Mouse (Mus musculus): ENCODE measurements around the gene Snhg11. TPM values are rescaled to one million over a fixed set of nuclear protein-coding genes. Genes with fewer than 3 reads are reported as not detected.

Snhg11 gene
- polyA plus RNA-seq (2015; fragmentation: Nextera tagmentation; extraction: Ambion mirVana) = 0.60 and 0.95 TPM in 2 replicates

- Histone ChIP-seq H3K9me3 (no peaks in the 10 kb centered on the region), H3K4me3 (peak within 1 kb of the TSS; percentile 43), H3K27ac (replicated peaks) (no peak within 1 kb of the TSS), H3K4me1 (peaks cover 9% of the 10 kb centered on the region), H3K27me3 (replicated peaks) (peaks cover 63% of the 10 kb centered on the region), H3K36me3 (no peaks in the 10 kb centered on the region), H3K4me2 (peak within 1 kb of the TSS; percentile 66), H3K9ac (peak within 1 kb of the TSS; percentile 50; the same call in 1 of the 2 replicates)
- ATAC-seq (ENCODE audit: extremely low read depth, insufficient number of reproducible peaks, low FRiP score, low TSS enrichment) = no peak
- WGBS = 2% methylated on average over 36 of the region's 36 CpGs
Measured at GRCm38 (mm10) chr2:158375443-158376122, at the start of gene Snhg11. TSS of gene Snhg11 (plus strand) at chr2:158375638.

DNA sequence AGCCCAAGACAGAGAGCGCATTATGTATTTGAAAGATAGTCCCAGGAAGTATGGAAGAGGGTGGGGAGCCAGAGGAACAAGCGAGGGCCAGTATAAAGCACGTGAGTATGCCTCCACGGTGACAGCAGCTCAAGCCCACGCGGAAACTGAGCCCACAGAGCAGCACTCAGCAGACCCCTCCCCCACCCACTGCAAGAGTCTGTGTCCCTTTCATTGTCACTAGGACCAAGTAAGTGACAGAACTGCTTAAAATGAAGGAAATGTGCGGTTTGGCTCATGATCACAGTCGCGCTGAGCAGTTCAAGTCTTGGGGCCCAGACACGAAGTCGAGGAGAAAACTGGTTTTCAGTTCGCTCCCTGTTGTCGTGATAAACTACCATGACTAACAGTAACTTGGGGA, 41.1 kb upstream of the Snhg11 start:
- no peak overlapping the region for H3K27ac ChIP-seq (replicated peaks)
- H3K36me3 ChIP-seq = no peaks in the 10 kb centered on the region
- 0 out of 2 replicates have a peak, but pooled peaks cover 8% of the 10 kb centered on the region for H3K27me3 ChIP-seq (replicated peaks)
- no peak overlapping the region for H3K4me3 ChIP-seq
- no peaks in the 10 kb centered on the region for H3K9me3 ChIP-seq
- H3K4me2 ChIP-seq = no peak overlapping the region
- H3K4me1 ChIP-seq = no peaks in the 10 kb centered on the region
- WGBS = 85% methylated on average over 13 of the region's 13 CpGs
- H3K9ac ChIP-seq = no peak overlapping the region
- ATAC-seq (ENCODE audit: extremely low read depth, insufficient number of reproducible peaks, low FRiP score, low TSS enrichment) = no peak

DNA sequence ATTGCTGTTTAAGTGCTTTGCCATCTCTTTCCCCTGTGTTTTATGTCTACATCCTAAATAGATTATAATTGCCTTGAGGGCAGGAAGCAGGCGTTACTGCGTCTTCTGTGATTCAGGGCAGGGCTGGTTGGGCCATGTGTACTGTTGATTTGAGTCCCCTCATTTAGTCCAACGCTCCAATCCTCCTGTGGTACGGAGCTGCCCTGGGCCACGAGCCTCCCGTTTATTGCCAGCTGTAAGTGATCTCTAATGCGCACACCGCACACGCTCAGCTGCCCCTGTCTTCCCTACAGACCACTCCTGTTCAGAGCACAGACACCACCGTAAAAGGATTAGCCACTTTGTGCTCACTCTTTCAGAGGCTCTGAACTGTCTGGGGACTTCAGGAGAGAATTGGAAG, 37.7 kb upstream of the Snhg11 start:
- no peak for ATAC-seq (ENCODE audit: extremely low read depth, insufficient number of reproducible peaks, low FRiP score, low TSS enrichment)
- no peaks in the 10 kb centered on the region for H3K9me3 ChIP-seq
- H3K36me3 ChIP-seq = no peaks in the 10 kb centered on the region
- H3K27me3 ChIP-seq (replicated peaks) = peaks cover 23% of the 10 kb centered on the region; the same call in 1 of the 2 replicates
- no peak overlapping the region for H3K4me3 ChIP-seq
- no peak overlapping the region for H3K4me2 ChIP-seq
- WGBS = 78% methylated on average over 10 of the region's 10 CpGs
- H3K4me1 ChIP-seq = no peaks in the 10 kb centered on the region
- no peak overlapping the region for H3K27ac ChIP-seq (replicated peaks)
- no peak overlapping the region for H3K9ac ChIP-seq

DNA sequence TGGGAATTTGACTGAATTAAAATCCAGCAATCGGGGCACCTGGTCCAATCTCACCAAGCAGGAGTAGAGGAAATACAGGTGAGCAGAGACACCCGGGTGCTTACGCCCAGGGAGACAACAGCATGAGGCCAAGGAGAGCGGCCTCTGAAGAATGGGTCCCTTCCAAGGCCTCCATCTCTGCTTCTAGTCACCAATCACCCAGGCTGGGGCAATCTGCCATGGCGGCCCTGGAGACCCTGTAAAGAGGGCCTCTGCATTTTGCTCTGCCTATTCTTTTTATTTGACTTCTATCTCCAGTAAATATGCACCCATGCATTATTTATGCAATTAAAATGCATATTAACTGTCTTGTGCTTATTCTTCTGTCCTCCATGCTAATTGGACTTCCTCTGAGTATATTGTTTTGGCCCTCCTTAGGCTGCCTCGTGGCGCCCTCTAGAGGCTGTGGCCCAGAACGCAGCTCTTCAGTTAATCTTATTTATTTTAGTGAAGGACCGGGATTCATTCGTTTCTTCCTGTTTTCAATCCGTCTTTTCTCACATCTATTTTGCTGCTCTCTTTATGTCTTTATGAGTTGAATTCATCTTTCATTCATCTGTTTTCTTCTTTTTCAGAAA, 35.4 kb upstream of the Snhg11 start:
- no peak for ATAC-seq (ENCODE audit: extremely low read depth, insufficient number of reproducible peaks, low FRiP score, low TSS enrichment)
- Histone ChIP-seq H3K4me1 (no peaks in the 10 kb centered on the region), H3K4me3 (no peak overlapping the region), H3K4me2 (no peak overlapping the region), H3K27me3 (replicated peaks) (peaks cover 24% of the 10 kb centered on the region; the same call in 1 of the 2 replicates), H3K9ac (no peak overlapping the region), H3K9me3 (no peaks in the 10 kb centered on the region), H3K36me3 (no peaks in the 10 kb centered on the region), H3K27ac (replicated peaks) (no peak overlapping the region)
- WGBS = 33% methylated on average over 11 of the region's 11 CpGs

DNA sequence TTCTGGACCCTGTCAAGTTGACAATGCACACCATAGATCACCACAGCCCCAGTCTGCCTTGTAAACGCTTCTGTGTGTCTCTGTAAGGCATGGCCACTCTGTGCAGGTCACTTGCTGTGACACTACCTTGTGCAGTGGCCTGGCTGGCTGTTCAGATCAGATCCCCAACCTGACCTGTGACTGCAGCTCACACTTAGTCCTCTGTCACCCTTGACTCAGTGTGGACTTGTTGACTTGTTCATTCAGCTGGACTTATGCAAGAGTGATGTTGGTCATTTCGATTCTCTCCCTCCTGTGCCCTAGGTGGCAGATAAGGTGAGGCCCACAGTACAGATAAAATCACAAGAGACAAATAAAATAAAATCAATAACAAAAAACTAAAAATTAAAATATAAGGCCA, 34.1 kb upstream of the Snhg11 start:
- no peak overlapping the region for H3K9ac ChIP-seq
- H3K27ac ChIP-seq (replicated peaks) = no peak overlapping the region
- ATAC-seq (ENCODE audit: extremely low read depth, insufficient number of reproducible peaks, low FRiP score, low TSS enrichment) = no peak
- no peak overlapping the region for H3K4me3 ChIP-seq
- no peaks in the 10 kb centered on the region for H3K4me1 ChIP-seq
- no peak overlapping the region for H3K4me2 ChIP-seq
- no peaks in the 10 kb centered on the region for H3K36me3 ChIP-seq
- WGBS = 54% methylated on average over 2 of the region's 2 CpGs
- peaks cover 24% of the 10 kb centered on the region; the same call in 1 of the 2 replicates for H3K27me3 ChIP-seq (replicated peaks)
- no peaks in the 10 kb centered on the region for H3K9me3 ChIP-seq

DNA sequence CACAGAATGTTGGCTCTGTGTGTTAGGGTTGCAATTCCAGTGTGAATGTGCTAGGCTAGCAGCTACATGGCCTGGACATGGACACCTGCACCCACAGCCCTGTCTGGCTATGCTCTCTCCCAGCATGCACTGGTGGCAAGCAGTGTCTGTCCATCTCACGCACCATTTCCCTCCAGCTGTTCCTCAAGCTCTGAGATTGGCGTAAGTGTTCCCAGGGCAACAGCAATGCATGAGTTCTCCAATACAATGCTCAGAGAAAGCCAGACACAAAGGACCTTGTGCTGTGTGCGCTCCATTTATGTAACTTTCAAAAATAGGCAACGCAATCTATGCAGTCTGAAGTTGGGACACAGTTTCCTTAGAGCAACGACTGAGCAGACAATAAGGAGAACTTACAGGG, 31.9 kb upstream of the Snhg11 start:
- Histone ChIP-seq H3K4me2 (no peak overlapping the region), H3K9ac (no peak overlapping the region), H3K4me3 (no peak overlapping the region), H3K27me3 (replicated peaks) (peaks cover 15% of the 10 kb centered on the region; the same call in 1 of the 2 replicates), H3K27ac (replicated peaks) (no peak overlapping the region), H3K9me3 (no peaks in the 10 kb centered on the region), H3K4me1 (0 out of 2 replicates have a peak, but pooled peaks cover 3% of the 10 kb centered on the region), H3K36me3 (no peaks in the 10 kb centered on the region)
- 71% methylated on average over 5 of the region's 5 CpGs for WGBS
- no peak for ATAC-seq (ENCODE audit: extremely low read depth, insufficient number of reproducible peaks, low FRiP score, low TSS enrichment)

DNA sequence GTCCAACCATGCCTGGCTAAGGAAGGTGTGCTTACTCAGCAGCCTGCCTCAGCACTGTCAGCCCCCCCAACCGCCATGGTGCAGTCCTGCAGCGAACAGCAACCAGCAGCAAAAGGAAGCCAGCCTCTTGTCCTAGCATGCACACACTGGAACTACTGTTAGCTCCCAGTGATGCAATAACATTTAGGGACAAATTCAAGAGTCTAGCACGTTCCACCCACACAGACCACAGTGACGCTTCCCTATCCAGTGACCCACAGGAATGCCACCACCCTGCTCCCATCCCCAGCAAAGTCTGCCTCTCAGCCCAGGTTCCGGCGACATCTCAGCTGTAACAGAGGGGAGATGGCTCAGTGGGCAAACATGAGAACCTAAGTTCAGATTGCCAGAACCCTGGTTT, 29.0 kb upstream of the Snhg11 start:
- WGBS = 56% methylated on average over 6 of the region's 6 CpGs
- peaks cover 10% of the 10 kb centered on the region; the same call in 1 of the 2 replicates for H3K27me3 ChIP-seq (replicated peaks)
- 0 out of 2 replicates have a peak, but pooled peaks cover 3% of the 10 kb centered on the region for H3K4me1 ChIP-seq
- no peak overlapping the region for H3K9ac ChIP-seq
- no peaks in the 10 kb centered on the region for H3K9me3 ChIP-seq
- ATAC-seq (ENCODE audit: extremely low read depth, insufficient number of reproducible peaks, low FRiP score, low TSS enrichment) = no peak
- no peaks in the 10 kb centered on the region for H3K36me3 ChIP-seq
- H3K4me2 ChIP-seq = no peak overlapping the region
- H3K27ac ChIP-seq (replicated peaks) = no peak overlapping the region
- no peak overlapping the region for H3K4me3 ChIP-seq

DNA sequence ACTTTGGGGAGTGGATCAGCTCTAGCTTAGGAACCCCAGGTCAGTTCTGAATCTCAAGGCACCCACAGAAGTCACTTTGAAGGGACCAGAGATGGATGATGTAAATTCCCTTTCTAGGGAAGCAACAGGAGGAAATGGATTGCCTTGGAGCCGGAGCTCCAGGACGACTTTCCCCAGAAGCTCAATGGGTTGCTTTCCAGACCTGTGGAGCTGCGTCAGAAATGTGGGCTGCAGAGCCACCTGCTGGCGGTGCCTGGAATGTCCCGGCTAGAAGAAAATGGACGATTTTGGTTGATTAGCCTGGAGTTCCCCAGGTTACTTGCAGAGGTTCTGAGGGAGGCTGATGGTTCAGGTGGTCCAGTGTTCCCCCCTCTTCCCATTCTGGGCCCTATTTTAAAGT, 27.6 kb upstream of the Snhg11 start:
- peaks cover 13% of the 10 kb centered on the region for H3K36me3 ChIP-seq
- WGBS = 2% methylated on average over 6 of the region's 6 CpGs
- H3K27me3 ChIP-seq (replicated peaks) = no peaks in the 10 kb centered on the region; the same call in 1 of the 2 replicates
- no peak overlapping the region for H3K27ac ChIP-seq (replicated peaks)
- no peak overlapping the region for H3K9ac ChIP-seq
- no peak for ATAC-seq (ENCODE audit: extremely low read depth, insufficient number of reproducible peaks, low FRiP score, low TSS enrichment)
- H3K4me1 ChIP-seq = 0 out of 2 replicates have a peak, but pooled peaks cover 3% of the 10 kb centered on the region
- H3K4me2 ChIP-seq = no peak overlapping the region
- H3K4me3 ChIP-seq = no peak overlapping the region
- no peaks in the 10 kb centered on the region for H3K9me3 ChIP-seq

- Histone ChIP-seq H3K9me3 (no peaks in the 10 kb centered on the region), H3K4me1 (0 out of 2 replicates have a peak, but pooled peaks cover 1% of the 10 kb centered on the region), H3K4me3 (no peak overlapping the region), H3K4me2 (no peak overlapping the region), H3K9ac (no peak overlapping the region), H3K27ac (replicated peaks) (no peak overlapping the region), H3K27me3 (replicated peaks) (no peaks in the 10 kb centered on the region), H3K36me3 (peaks cover 64% of the 10 kb centered on the region)
- whole genome bisulfite sequencing = 70% methylated on average over 3 of the region's 3 CpGs
- no peak for ATAC-seq (ENCODE audit: extremely low read depth, insufficient number of reproducible peaks, low FRiP score, low TSS enrichment)
Measured at GRCm38 (mm10) chr2:158352801-158353520, 22.5 kb upstream of the Snhg11 start.

- no peak for ATAC-seq (ENCODE audit: extremely low read depth, insufficient number of reproducible peaks, low FRiP score, low TSS enrichment)
- Histone ChIP-seq H3K36me3 (peaks cover 79% of the 10 kb centered on the region), H3K4me1 (peaks cover 16% of the 10 kb centered on the region), H3K27ac (replicated peaks) (no peak overlapping the region), H3K4me2 (no peak overlapping the region), H3K9me3 (no peaks in the 10 kb centered on the region), H3K9ac (no peak overlapping the region), H3K27me3 (replicated peaks) (no peaks in the 10 kb centered on the region), H3K4me3 (no peak overlapping the region)
- WGBS = 79% methylated on average over 7 of the region's 7 CpGs
Measured at GRCm38 (mm10) chr2:158354348-158355114, 20.9 kb upstream of the Snhg11 start.

GRCm38 (mm10) chr2:158355238-158355637, 20.2 kb upstream of the Snhg11 start:
- no peak for ATAC-seq (ENCODE audit: extremely low read depth, insufficient number of reproducible peaks, low FRiP score, low TSS enrichment)
- 82% methylated on average over 2 of the region's 2 CpGs for WGBS
- Histone ChIP-seq H3K9ac (no peak overlapping the region), H3K27me3 (replicated peaks) (no peaks in the 10 kb centered on the region), H3K4me3 (no peak overlapping the region), H3K36me3 (peaks cover 87% of the 10 kb centered on the region), H3K9me3 (no peaks in the 10 kb centered on the region), H3K4me1 (peaks cover 23% of the 10 kb centered on the region), H3K4me2 (no peak overlapping the region), H3K27ac (replicated peaks) (no peak overlapping the region)

Data from heart, embryonic 13.5 days (tissue).